21 mouse cellular contexts compared by ENCODE assay signal in the genomic region with DNA sequence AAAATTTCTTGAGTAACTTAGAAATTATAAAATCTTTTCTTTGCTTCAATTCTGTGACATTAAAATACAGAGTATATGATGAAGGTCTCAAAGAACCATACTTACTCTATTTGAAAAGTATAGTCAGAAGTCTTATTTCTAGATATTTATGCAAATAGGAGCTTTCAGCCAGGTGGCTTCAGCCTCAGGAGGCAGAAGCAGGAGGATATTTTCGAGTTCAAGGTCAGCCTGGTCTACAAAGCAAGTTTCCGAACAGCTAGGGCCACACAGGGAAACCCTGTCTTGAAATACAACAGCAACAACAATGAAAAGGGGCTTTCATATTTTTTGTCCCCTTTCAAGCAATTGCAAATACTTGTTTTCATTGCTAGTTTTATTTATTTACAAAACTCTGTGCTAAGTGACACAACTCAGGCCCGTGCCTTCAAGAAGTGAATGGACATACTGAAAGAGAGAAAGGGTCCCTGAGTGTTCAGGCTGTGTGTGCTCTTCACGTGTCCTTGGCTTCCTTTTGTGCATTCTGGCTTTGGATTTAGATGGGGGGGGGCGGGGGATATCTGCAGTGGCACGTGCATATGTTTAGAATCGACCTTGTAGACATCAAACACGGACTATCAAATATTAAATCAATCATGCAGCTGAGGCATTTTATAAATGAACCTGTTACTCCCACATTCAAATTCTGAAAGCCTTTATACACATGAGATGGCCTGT.
"Had no signal": no experiment of that assay in that cellular context is flagged by ENCODE, and none has a peak within 500 bp of the region (broad histone marks: within the 10 kb centered on the region; RNA-seq: fewer than 3 reads in every experiment).

No protein-coding gene starts in this region.

- DNase-seq: kidney, adult 11 months; kidney, adult 8-10 months; kidney, postnatal 10 days; kidney, postnatal 36 days; layer of hippocampus, postnatal 36 days; lung, embryonic 14.5 days; right cerebral cortex, adult 18-20 months; right cerebral cortex, postnatal 14 days; right cerebral cortex, postnatal 4 days; thymus, adult 2 months; thymus, postnatal 14 days; thymus, postnatal 4 days had no signal

- ATAC-seq: lung, postnatal 0 days had no signal

- H3K9me3 ChIP-seq: kidney, embryonic 15.5 days; midbrain, embryonic 15.5 days; neural tube, embryonic 12.5 days; neural tube, embryonic 15.5 days had no signal

- H3K27ac ChIP-seq: kidney, embryonic 15.5 days; left cerebral cortex, adult 2 months; macrophage; midbrain, embryonic 12.5 days; midbrain, embryonic 15.5 days; neural tube, embryonic 12.5 days; neural tube, embryonic 15.5 days; stomach, postnatal 0 days had no signal

- H3K27me3 ChIP-seq: kidney, embryonic 15.5 days; midbrain, embryonic 15.5 days; neural tube, embryonic 12.5 days; neural tube, embryonic 15.5 days had no signal

- H3K36me3 ChIP-seq: kidney, embryonic 15.5 days; midbrain, embryonic 12.5 days; midbrain, embryonic 15.5 days; neural tube, embryonic 12.5 days; neural tube, embryonic 15.5 days had no signal

- H3K4me3 ChIP-seq: left cerebral cortex, adult 2 months; midbrain, embryonic 12.5 days; neural tube, embryonic 12.5 days had no signal

- H3K9ac ChIP-seq: kidney, embryonic 15.5 days; lung, embryonic 14.5 days; midbrain, embryonic 12.5 days; midbrain, embryonic 15.5 days; neural tube, embryonic 12.5 days; neural tube, embryonic 15.5 days had no signal
